Mouse (Mus musculus) testis, adult 2 months (tissue): ENCODE measurements around the gene Olfr1368. TPM values are rescaled to one million over a fixed set of nuclear protein-coding genes. Genes with fewer than 3 reads are reported as not detected.

Experiments
- H3K27ac ChIP-seq: fragments of 200-500 bp; 2 replicates; pipeline ENCODE4 v1.5.1; 2012; ENCODE audit warnings: low read depth, low read length; ENCODE audit not compliant: control insufficient read depth, insufficient read depth
- H3K27me3 ChIP-seq: fragments of 200-500 bp; 2 replicates; pipeline ENCODE4 v1.6.1; 2012; ENCODE audit warnings: mild to moderate bottlenecking, low read length, moderate library complexity; ENCODE audit not compliant: control insufficient read depth, insufficient read depth
- H3K36me3 ChIP-seq: fragments of 200-500 bp; 2 replicates; pipeline ENCODE4 v1.6.1; 2012; ENCODE audit warnings: mild to moderate bottlenecking, low read length; ENCODE audit not compliant: control insufficient read depth, insufficient read depth
- H3K4me1 ChIP-seq: fragments of 200-500 bp; 2 replicates; pipeline ENCODE4 v1.6.1; 2012; ENCODE audit warnings: low read length; ENCODE audit not compliant: control insufficient read depth, insufficient read depth
- H3K4me3 ChIP-seq: fragments of 200-500 bp; 2 replicates; pipeline ENCODE4 v1.5.1; 2012; ENCODE audit warnings: low read depth, mild to moderate bottlenecking, low read length, moderate library complexity, mixed read lengths; ENCODE audit not compliant: control insufficient read depth
- CTCF ChIP-seq: fragments of 200-500 bp; IDR thresholded peaks from 2 replicates; pipeline ENCODE4 v1.5.1; 2012; ENCODE audit warnings: low read depth, mild to moderate bottlenecking, inconsistent platforms, low read length, moderate library complexity; ENCODE audit not compliant: control insufficient read depth, insufficient read depth, insufficient replicate concordance
- POLR2A ChIP-seq: fragments of 200-500 bp; IDR thresholded peaks from 2 replicates; pipeline ENCODE4 v1.6.1; 2012; ENCODE audit warnings: low read depth, mild to moderate bottlenecking, inconsistent platforms, low read length, moderate library complexity; ENCODE audit not compliant: control insufficient read depth
- polyA plus RNA-seq: library from polyadenylated mRNA; depleted of rRNA; stranded (reverse); fragments of >200 nt; gene quantifications from 2 replicates; pipeline ENCODE4 v1.2.3, GENCODE M21; 2012

Gene Olfr1368
- polyA plus RNA-seq, 1 experiment = 0.10 TPM

- peak; percentile 77; the same call in 1 of the 2 replicates for TF ChIP-seq POLR2A
- TF ChIP-seq CTCF = no peak
- peaks cover 12% of the 10 kb centered on the region for H3K4me1 ChIP-seq
- H3K27me3 ChIP-seq = no peaks in the 10 kb centered on the region
- peak within 1 kb of the TSS; percentile 87 for H3K4me3 ChIP-seq
- H3K27ac ChIP-seq = peak within 1 kb of the TSS; percentile 55
- H3K36me3 ChIP-seq = peaks cover 4% of the 10 kb centered on the region
Observed at GRCm38 (mm10) chr13:21179367-21179723, 33.7 kb upstream of the Olfr1368 start, which contains the start of gene Trim27. Gene Trim27, plus strand, starts transcription at chr13:21179445.

- H3K4me3 ChIP-seq = peak overlapping the region; percentile 87
Observed at GRCm38 (mm10) chr13:21178364-21178763, 32.7 kb upstream of the Olfr1368 start.

GRCm38 (mm10) chr13:21177657-21178056 lies 32.0 kb upstream of the Olfr1368 start:
- H3K4me1 ChIP-seq = peaks cover 14% of the 10 kb centered on the region
- H3K27ac ChIP-seq = no peak overlapping the region; the same call in 1 of the 2 replicates
- TF ChIP-seq POLR2A (no peak), CTCF (no peak)
- peaks cover 1% of the 10 kb centered on the region; the same call in 1 of the 2 replicates for H3K36me3 ChIP-seq
- H3K4me3 ChIP-seq = no peak overlapping the region; the same call in 1 of the 2 replicates
- H3K27me3 ChIP-seq = no peaks in the 10 kb centered on the region

More at GRCm38 (mm10) chr13:21178364-21178763, 32.7 kb upstream of the Olfr1368 start:
- H3K4me1 ChIP-seq = peaks cover 12% of the 10 kb centered on the region
- no peak for TF ChIP-seq CTCF
- no peak for TF ChIP-seq POLR2A
- peaks cover 1% of the 10 kb centered on the region; the same call in 1 of the 2 replicates for H3K36me3 ChIP-seq
- H3K27me3 ChIP-seq = no peaks in the 10 kb centered on the region
- H3K27ac ChIP-seq = no peak overlapping the region

- TF ChIP-seq POLR2A = no peak
- no peak for TF ChIP-seq CTCF
- H3K4me1 ChIP-seq = peaks cover 12% of the 10 kb centered on the region
- no peaks in the 10 kb centered on the region for H3K27me3 ChIP-seq
- H3K4me3 ChIP-seq = no peak overlapping the region
- H3K36me3 ChIP-seq = no peaks in the 10 kb centered on the region
- no peak overlapping the region for H3K27ac ChIP-seq
Observed at GRCm38 (mm10) chr13:21176733-21177132, 31.1 kb upstream of the Olfr1368 start.

GRCm38 (mm10) chr13:21173072-21173471 lies 27.4 kb upstream of the Olfr1368 start:
- Histone ChIP-seq H3K4me1 (peaks cover 10% of the 10 kb centered on the region), H3K27ac (no peak overlapping the region), H3K27me3 (no peaks in the 10 kb centered on the region), H3K4me3 (peak overlapping the region; percentile 27), H3K36me3 (no peaks in the 10 kb centered on the region)
- TF ChIP-seq CTCF = no peak

GRCm38 (mm10) chr13:21172241-21173027 lies 26.8 kb upstream of the Olfr1368 start:
- TF ChIP-seq CTCF (no peak), POLR2A (no peak)
- peaks cover 10% of the 10 kb centered on the region for H3K4me1 ChIP-seq
- H3K4me3 ChIP-seq = peak overlapping the region; percentile 61
- H3K27me3 ChIP-seq = no peaks in the 10 kb centered on the region
- no peaks in the 10 kb centered on the region for H3K36me3 ChIP-seq
- peak overlapping the region; percentile 42; the same call in 1 of the 2 replicates for H3K27ac ChIP-seq

GRCm38 (mm10) chr13:21171600-21172150 lies 26.0 kb upstream of the Olfr1368 start:
- Histone ChIP-seq H3K4me3 (no peak overlapping the region), H3K4me1 (peaks cover 10% of the 10 kb centered on the region), H3K27me3 (no peaks in the 10 kb centered on the region), H3K36me3 (no peaks in the 10 kb centered on the region), H3K27ac (no peak overlapping the region)
- TF ChIP-seq POLR2A (no peak), CTCF (no peak)
